Mouse (Mus musculus): ENCODE measurements around the gene Cenpp. TPM values are rescaled to one million over a fixed set of nuclear protein-coding genes. Genes with fewer than 3 reads are reported as not detected.
A peak's percentile ranks its signal among the peaks of the same experiment; 100 is the strongest.

Gene Cenpp
- polyA plus RNA-seq, 1 experiment from 2014 or later = 19.9 TPM

GRCm38 (mm10) chr13:49507176-49507575 is 145.4 kb downstream of the Cenpp start:
- Histone ChIP-seq H3K4me1 (ENCODE audit: control insufficient read depth, insufficient read depth, low read length) (no peaks in the 10 kb centered on the region), H3K9me3 (ENCODE audit: control insufficient read depth, low read length) (no peaks in the 10 kb centered on the region), H3K4me2 (ENCODE audit: low read depth, low read length) (no peak overlapping the region), H3K4me3 (ENCODE audit: low read length) (no peak overlapping the region), H3K27ac (ENCODE audit: low read length) (no peak overlapping the region), H3K9ac (ENCODE audit: low read depth, low read length) (no peak overlapping the region), H3K27me3 (replicated peaks; ENCODE audit: control insufficient read depth, insufficient read depth, low read length) (no peaks in the 10 kb centered on the region), H3K36me3 (ENCODE audit: control insufficient read depth, insufficient read depth, low read length) (no peaks in the 10 kb centered on the region)
- 39% methylated on average over 3 of the region's 3 CpGs for WGBS
- no peak for ATAC-seq

- H3K9me3 ChIP-seq (ENCODE audit: control insufficient read depth, low read length) = no peaks in the 10 kb centered on the region
- 77% methylated on average over 4 of the region's 4 CpGs for WGBS
- no peak for ATAC-seq
- H3K4me3 ChIP-seq (ENCODE audit: low read length) = no peak overlapping the region
- no peaks in the 10 kb centered on the region for H3K36me3 ChIP-seq (ENCODE audit: control insufficient read depth, insufficient read depth, low read length)
- H3K27ac ChIP-seq (ENCODE audit: low read length) = no peak overlapping the region
- no peaks in the 10 kb centered on the region for H3K27me3 ChIP-seq (replicated peaks; ENCODE audit: control insufficient read depth, insufficient read depth, low read length)
- H3K4me2 ChIP-seq (ENCODE audit: low read depth, low read length) = no peak overlapping the region
- no peak overlapping the region for H3K9ac ChIP-seq (ENCODE audit: low read depth, low read length)
- H3K4me1 ChIP-seq (ENCODE audit: control insufficient read depth, insufficient read depth, low read length) = no peaks in the 10 kb centered on the region
These were observed 146.8 kb downstream of the Cenpp start for GRCm38 (mm10) chr13:49505776-49506175.

DNA sequence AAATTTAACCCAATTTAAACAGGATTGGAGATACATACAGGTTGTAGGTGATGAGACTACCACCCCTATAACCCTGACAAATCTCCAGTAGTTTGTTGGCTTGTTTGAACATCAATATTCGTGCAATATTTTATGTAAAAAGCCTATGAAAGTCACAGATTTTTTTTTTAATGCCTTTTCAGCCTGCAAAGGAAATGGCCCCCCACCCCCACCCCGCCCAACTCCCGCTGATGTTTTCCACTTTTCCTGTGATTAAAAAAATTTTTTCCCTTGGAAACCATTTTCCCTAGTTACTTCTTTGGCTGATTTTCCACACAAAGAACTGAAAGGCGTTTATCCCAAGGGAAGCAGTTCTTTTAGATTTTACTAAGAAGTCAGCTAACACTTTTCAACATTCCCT is 148.1 kb downstream of the Cenpp start, which contains the start of gene Ecm2:
TSS of gene Ecm2 (plus strand) at position 301 of the 400 bp plus-strand sequence.
- no peak within 1 kb of the TSS for H3K4me3 ChIP-seq (ENCODE audit: low read length)
- no peak within 1 kb of the TSS for H3K27ac ChIP-seq (ENCODE audit: low read length)
- no peak for ATAC-seq
- H3K9ac ChIP-seq (ENCODE audit: low read depth, low read length) = no peak within 1 kb of the TSS
- 56% methylated on average over 4 of the region's 4 CpGs for WGBS
- H3K36me3 ChIP-seq (ENCODE audit: control insufficient read depth, insufficient read depth, low read length) = no peaks in the 10 kb centered on the region
- no peaks in the 10 kb centered on the region for H3K4me1 ChIP-seq (ENCODE audit: control insufficient read depth, insufficient read depth, low read length)
- H3K9me3 ChIP-seq (ENCODE audit: control insufficient read depth, low read length) = no peaks in the 10 kb centered on the region
- no peak within 1 kb of the TSS for H3K4me2 ChIP-seq (ENCODE audit: low read depth, low read length)
- no peaks in the 10 kb centered on the region for H3K27me3 ChIP-seq (replicated peaks; ENCODE audit: control insufficient read depth, insufficient read depth, low read length)

DNA sequence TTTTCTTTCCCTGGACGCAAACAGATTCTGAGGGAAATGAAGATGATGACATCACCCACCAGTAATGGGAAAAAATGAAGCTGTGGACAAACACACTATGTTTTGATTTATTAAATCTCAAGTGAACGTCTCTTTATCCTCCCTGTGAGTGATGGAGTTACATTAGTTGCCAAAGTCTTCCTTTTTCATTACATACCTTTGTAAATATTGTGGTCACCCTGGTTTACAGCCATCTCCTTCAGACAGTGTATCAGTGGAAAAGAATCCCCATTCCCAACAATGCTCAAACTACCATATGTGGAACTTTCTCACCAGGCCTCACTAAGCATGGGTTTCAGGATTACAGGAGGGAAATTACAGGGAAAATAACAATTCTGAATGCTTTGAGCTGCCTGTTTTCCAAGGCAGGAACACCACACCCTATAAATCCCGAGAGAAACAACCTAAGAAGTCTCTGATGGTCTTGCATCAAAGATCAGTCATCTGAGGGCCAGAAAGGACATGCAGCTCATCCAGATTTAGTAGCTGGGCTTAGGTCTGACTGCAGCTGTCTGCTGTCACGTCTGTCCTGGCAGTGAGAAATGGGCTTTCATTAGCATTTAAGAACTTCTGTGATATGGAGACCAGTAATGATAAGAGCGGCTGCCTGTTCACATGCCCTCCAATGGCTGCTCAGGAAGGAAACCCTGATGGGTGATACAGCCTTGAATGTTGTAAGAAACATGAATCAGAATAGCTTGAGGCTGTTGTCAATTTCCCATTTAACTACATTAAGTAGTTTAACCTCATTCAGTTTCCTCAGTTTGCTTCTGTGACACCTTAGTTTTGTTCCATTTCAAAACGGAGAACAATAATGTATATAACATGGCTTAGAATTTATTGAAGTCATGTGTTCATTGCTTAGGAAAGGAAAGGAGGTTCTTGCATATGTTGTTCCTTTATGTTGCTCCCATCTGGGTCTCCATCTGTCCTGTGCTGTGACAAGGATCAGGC is 159.9 kb downstream of the Cenpp start, which contains the start of gene Tes3-ps:
TSS of gene Tes3-ps (plus strand) at position 943 of the 993 bp plus-strand sequence.
- ATAC-seq = no peak
- WGBS = 66% methylated on average over 6 of the region's 6 CpGs
- H3K27me3 ChIP-seq (replicated peaks; ENCODE audit: control insufficient read depth, insufficient read depth, low read length) = no peaks in the 10 kb centered on the region
- no peak within 1 kb of the TSS for H3K4me3 ChIP-seq (ENCODE audit: low read length)
- H3K36me3 ChIP-seq (ENCODE audit: control insufficient read depth, insufficient read depth, low read length) = no peaks in the 10 kb centered on the region
- no peak within 1 kb of the TSS for H3K9ac ChIP-seq (ENCODE audit: low read depth, low read length)
- H3K4me1 ChIP-seq (ENCODE audit: control insufficient read depth, insufficient read depth, low read length) = no peaks in the 10 kb centered on the region
- no peak within 1 kb of the TSS for H3K4me2 ChIP-seq (ENCODE audit: low read depth, low read length)
- H3K9me3 ChIP-seq (ENCODE audit: control insufficient read depth, low read length) = no peaks in the 10 kb centered on the region
- no peak within 1 kb of the TSS for H3K27ac ChIP-seq (ENCODE audit: low read length)

GRCm38 (mm10) chr13:49485388-49485787 is 167.2 kb downstream of the Cenpp start:
- H3K27ac ChIP-seq (ENCODE audit: low read length) = no peak overlapping the region; the same call in 1 of the 2 replicates
- H3K9me3 ChIP-seq (ENCODE audit: control insufficient read depth, low read length) = no peaks in the 10 kb centered on the region
- WGBS = 74% methylated on average over 5 of the region's 5 CpGs
- H3K36me3 ChIP-seq (ENCODE audit: control insufficient read depth, insufficient read depth, low read length) = no peaks in the 10 kb centered on the region
- no peak overlapping the region for H3K4me2 ChIP-seq (ENCODE audit: low read depth, low read length)
- peaks cover 4% of the 10 kb centered on the region for H3K4me1 ChIP-seq (ENCODE audit: control insufficient read depth, insufficient read depth, low read length)
- H3K27me3 ChIP-seq (replicated peaks; ENCODE audit: control insufficient read depth, insufficient read depth, low read length) = no peaks in the 10 kb centered on the region
- ATAC-seq = no peak
- no peak overlapping the region for H3K9ac ChIP-seq (ENCODE audit: low read depth, low read length)
- H3K4me3 ChIP-seq (ENCODE audit: low read length) = no peak overlapping the region

GRCm38 (mm10) chr13:49480551-49480950 is 172.0 kb downstream of the Cenpp start:
- 0 out of 2 replicates have a peak, but pooled peaks have one; percentile 16 for ATAC-seq

GRCm38 (mm10) chr13:49480057-49480456 is 172.5 kb downstream of the Cenpp start:
- H3K36me3 ChIP-seq (ENCODE audit: control insufficient read depth, insufficient read depth, low read length) = no peaks in the 10 kb centered on the region
- H3K27ac ChIP-seq (ENCODE audit: low read length) = no peak overlapping the region
- peaks cover 7% of the 10 kb centered on the region; the same call in 1 of the 2 replicates for H3K4me1 ChIP-seq (ENCODE audit: control insufficient read depth, insufficient read depth, low read length)
- no peak overlapping the region for H3K4me2 ChIP-seq (ENCODE audit: low read depth, low read length)
- WGBS = 46% methylated on average over 2 of the region's 2 CpGs
- ATAC-seq = peak; percentile 82
- no peaks in the 10 kb centered on the region for H3K9me3 ChIP-seq (ENCODE audit: control insufficient read depth, low read length)
- no peak overlapping the region for H3K4me3 ChIP-seq (ENCODE audit: low read length)
- no peaks in the 10 kb centered on the region for H3K27me3 ChIP-seq (replicated peaks; ENCODE audit: control insufficient read depth, insufficient read depth, low read length)
- H3K9ac ChIP-seq (ENCODE audit: low read depth, low read length) = no peak overlapping the region

More at GRCm38 (mm10) chr13:49480551-49480950, 172.0 kb downstream of the Cenpp start:
- Histone ChIP-seq H3K9ac (ENCODE audit: low read depth, low read length) (no peak overlapping the region), H3K4me1 (ENCODE audit: control insufficient read depth, insufficient read depth, low read length) (peaks cover 7% of the 10 kb centered on the region), H3K4me2 (ENCODE audit: low read depth, low read length) (no peak overlapping the region), H3K36me3 (ENCODE audit: control insufficient read depth, insufficient read depth, low read length) (no peaks in the 10 kb centered on the region), H3K9me3 (ENCODE audit: control insufficient read depth, low read length) (no peaks in the 10 kb centered on the region), H3K4me3 (ENCODE audit: low read length) (no peak overlapping the region), H3K27ac (ENCODE audit: low read length) (peak overlapping the region; percentile 78), H3K27me3 (replicated peaks; ENCODE audit: control insufficient read depth, insufficient read depth, low read length) (no peaks in the 10 kb centered on the region)
- WGBS = 45% methylated on average over 5 of the region's 5 CpGs

- H3K4me2 ChIP-seq (ENCODE audit: low read depth, low read length) = no peak overlapping the region
- no peak overlapping the region for H3K4me3 ChIP-seq (ENCODE audit: low read length)
- H3K9me3 ChIP-seq (ENCODE audit: control insufficient read depth, low read length) = no peaks in the 10 kb centered on the region
- peaks cover 7% of the 10 kb centered on the region; the same call in 1 of the 2 replicates for H3K4me1 ChIP-seq (ENCODE audit: control insufficient read depth, insufficient read depth, low read length)
- peak overlapping the region; percentile 65 for H3K27ac ChIP-seq (ENCODE audit: low read length)
- H3K36me3 ChIP-seq (ENCODE audit: control insufficient read depth, insufficient read depth, low read length) = no peaks in the 10 kb centered on the region
- no peak for ATAC-seq
- H3K27me3 ChIP-seq (replicated peaks; ENCODE audit: control insufficient read depth, insufficient read depth, low read length) = no peaks in the 10 kb centered on the region
- H3K9ac ChIP-seq (ENCODE audit: low read depth, low read length) = no peak overlapping the region
- 58% methylated on average over 4 of the region's 4 CpGs for WGBS
These were observed 173.2 kb downstream of the Cenpp start for GRCm38 (mm10) chr13:49479399-49479798.

DNA sequence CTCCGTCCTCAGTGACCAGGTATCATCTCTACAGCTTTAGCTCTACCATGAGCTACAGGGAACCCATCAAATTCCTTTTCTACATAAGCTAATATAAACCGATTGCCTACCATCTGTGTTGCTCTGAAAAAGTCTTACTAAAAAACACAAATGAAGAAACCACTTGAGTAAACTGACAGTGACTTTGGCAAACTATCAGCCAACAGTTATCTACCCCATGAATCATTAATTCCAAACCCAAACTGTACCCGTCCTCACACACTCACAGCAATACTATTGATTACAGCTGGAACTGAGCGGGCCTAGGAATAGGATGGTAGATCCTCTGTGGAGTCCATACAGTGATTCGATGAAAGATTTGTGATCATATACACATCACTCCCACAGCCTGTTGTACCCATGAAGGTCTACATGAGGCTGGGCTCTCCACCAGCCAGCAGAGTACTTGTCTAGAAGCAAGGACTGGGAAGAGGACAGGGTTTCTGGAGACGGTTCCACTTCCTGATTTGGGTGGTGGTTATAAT is 173.7 kb downstream of the Cenpp start:
- no peak overlapping the region for H3K9ac ChIP-seq (ENCODE audit: low read depth, low read length)
- H3K4me2 ChIP-seq (ENCODE audit: low read depth, low read length) = no peak overlapping the region
- no peaks in the 10 kb centered on the region for H3K27me3 ChIP-seq (replicated peaks; ENCODE audit: control insufficient read depth, insufficient read depth, low read length)
- no peak for ATAC-seq
- H3K4me3 ChIP-seq (ENCODE audit: low read length) = no peak overlapping the region
- no peaks in the 10 kb centered on the region for H3K9me3 ChIP-seq (ENCODE audit: control insufficient read depth, low read length)
- H3K27ac ChIP-seq (ENCODE audit: low read length) = peak overlapping the region; percentile 65
- H3K4me1 ChIP-seq (ENCODE audit: control insufficient read depth, insufficient read depth, low read length) = peaks cover 7% of the 10 kb centered on the region; the same call in 1 of the 2 replicates
- WGBS = 80% methylated on average over 6 of the region's 6 CpGs
- no peaks in the 10 kb centered on the region for H3K36me3 ChIP-seq (ENCODE audit: control insufficient read depth, insufficient read depth, low read length)

All from intestine, embryonic 16.5 days (tissue).